Comparison of ENCODE assay signal across 9 mouse cellular contexts in genomic region chr4:110352001-110352369, GRCm38 (mm10). TPM values are rescaled to one million over a fixed set of nuclear protein-coding genes. Genes with fewer than 3 reads are reported as not detected.
A peak's percentile ranks its signal among the peaks of the same experiment; 100 is the strongest.
DNase-seq lines count a peak whose midpoint lies in the region; ATAC-seq and TF ChIP-seq lines count a peak whose summit lies in the region.
"Had no signal": no experiment of that assay in that cellular context is flagged by ENCODE, and none has a peak within 500 bp of the region (broad histone marks: within the 10 kb centered on the region; RNA-seq: fewer than 3 reads in every experiment).

No protein-coding gene starts in this region.

- H3K27ac ChIP-seq in kidney, adult 2 months (ENCODE audit: insufficient read depth, low read depth, low read length) = no peak overlapping the region
- peak overlapping the region; percentile 71; the same call in 1 of the 2 replicates for H3K27ac ChIP-seq in embryonic facial prominence, embryonic 12.5 days
- H3K27ac ChIP-seq in hindbrain, postnatal 0 days = peak overlapping the region; percentile 91; the same call in 1 of the 2 replicates
- H3K27ac ChIP-seq in midbrain, embryonic 14.5 days (replicated peaks; ENCODE audit: low read depth, low read length) = peak overlapping the region; percentile 83

- WGBS in kidney, adult 2 months = 7% methylated on average over 5 of the region's 5 CpGs
- WGBS in embryonic facial prominence, embryonic 12.5 days = 11% methylated on average over 5 of the region's 5 CpGs
- WGBS in hindbrain, postnatal 0 days = 4% methylated on average over 5 of the region's 5 CpGs
- whole genome bisulfite sequencing in midbrain, embryonic 14.5 days = 6% methylated on average over 5 of the region's 5 CpGs

- no peak for TF ChIP-seq CTCF in kidney, adult 2 months (conservative IDR thresholded peaks at IDR 0.05; ENCODE audit: insufficient read depth, insufficient read length, low read depth, low read length)
- no peak for TF ChIP-seq CTCF in hindbrain, postnatal 0 days (IDR thresholded peaks at IDR 0.05; ENCODE audit: low read depth)

- peak overlapping the region; percentile 53 for H3K4me3 ChIP-seq in kidney, adult 2 months (ENCODE audit: insufficient read depth, low read depth, low read length)
- peak overlapping the region; percentile 60 for H3K4me3 ChIP-seq in embryonic facial prominence, embryonic 12.5 days
- peak overlapping the region; percentile 77 for H3K4me3 ChIP-seq in hindbrain, postnatal 0 days (ENCODE audit: low read length)
- peak overlapping the region; percentile 56 for H3K4me3 ChIP-seq in midbrain, embryonic 14.5 days (replicated peaks; ENCODE audit: low read depth, low read length)

- H3K36me3 ChIP-seq in kidney, adult 2 months (ENCODE audit: control insufficient read depth, insufficient read depth, low read length) = no peaks in the 10 kb centered on the region
- no peaks in the 10 kb centered on the region for H3K36me3 ChIP-seq in embryonic facial prominence, embryonic 12.5 days
- H3K36me3 ChIP-seq in hindbrain, postnatal 0 days (ENCODE audit: insufficient read depth, low read length) = no peaks in the 10 kb centered on the region
- no peaks in the 10 kb centered on the region for H3K36me3 ChIP-seq in midbrain, embryonic 14.5 days (ENCODE audit: control insufficient read depth, insufficient read depth, low read length)
- H3K36me3 ChIP-seq: G1E had no signal

- ATAC-seq in embryonic facial prominence, embryonic 12.5 days (ENCODE audit: insufficient number of reproducible peaks, insufficient read depth, low FRiP score, low TSS enrichment) = no peak
- ATAC-seq in hindbrain, postnatal 0 days = peak; percentile 46
- no peak for ATAC-seq in midbrain, embryonic 14.5 days (ENCODE audit: low FRiP score, low TSS enrichment)

- no peak for DNase-seq in kidney, adult 2 months
- no peak for DNase-seq in kidney, adult 11 months
- no peak for DNase-seq in hindbrain, postnatal 0 days (ENCODE audit: low spot score)
- no peak for DNase-seq in midbrain, embryonic 14.5 days
- no peak for DNase-seq in cerebellum, adult 9-11 months
- DNase-seq in gastrocnemius, adult 18-20 months (ENCODE audit: low spot score) = no peak
- no peak for DNase-seq in c-Kit-positive CD71-positive TER-119-positive erythroid progenitor cells, embryonic 14.5 days (ENCODE audit: low spot score)

- H3K4me1 ChIP-seq in kidney, adult 2 months (ENCODE audit: control insufficient read depth, insufficient read depth, low read length) = no peaks in the 10 kb centered on the region
- peaks cover 3% of the 10 kb centered on the region; the same call in 1 of the 2 replicates for H3K4me1 ChIP-seq in embryonic facial prominence, embryonic 12.5 days
- H3K4me1 ChIP-seq in hindbrain, postnatal 0 days (ENCODE audit: insufficient read depth, low read length) = no peaks in the 10 kb centered on the region; the same call in 1 of the 2 replicates
- H3K4me1 ChIP-seq in midbrain, embryonic 14.5 days (ENCODE audit: control insufficient read depth, insufficient read depth, low read length) = 0 out of 2 replicates have a peak, but pooled peaks cover 8% of the 10 kb centered on the region

- H3K9me3 ChIP-seq in embryonic facial prominence, embryonic 12.5 days = no peaks in the 10 kb centered on the region
- H3K9me3 ChIP-seq in hindbrain, postnatal 0 days (ENCODE audit: low read length) = no peaks in the 10 kb centered on the region
- no peaks in the 10 kb centered on the region for H3K9me3 ChIP-seq in midbrain, embryonic 14.5 days (ENCODE audit: control insufficient read depth, low read length)

- peak overlapping the region; percentile 47 for H3K9ac ChIP-seq in embryonic facial prominence, embryonic 12.5 days
- peak overlapping the region; percentile 80 for H3K9ac ChIP-seq in hindbrain, postnatal 0 days (replicated peaks; ENCODE audit: low read length)
- peak overlapping the region; percentile 84 for H3K9ac ChIP-seq in midbrain, embryonic 14.5 days (replicated peaks; ENCODE audit: low read length)

- H3K4me2 ChIP-seq in embryonic facial prominence, embryonic 12.5 days (replicated peaks) = peak overlapping the region; percentile 67
- H3K4me2 ChIP-seq in hindbrain, postnatal 0 days (ENCODE audit: low read depth, low read length) = peak overlapping the region; percentile 69
- peak overlapping the region; percentile 63 for H3K4me2 ChIP-seq in midbrain, embryonic 14.5 days (ENCODE audit: low read length)

- H3K27me3 ChIP-seq in kidney, adult 2 months (replicated peaks; ENCODE audit: control insufficient read depth, insufficient read depth, low read length) = peaks cover 2% of the 10 kb centered on the region; the same call in 1 of the 2 replicates
- no peaks in the 10 kb centered on the region for H3K27me3 ChIP-seq in embryonic facial prominence, embryonic 12.5 days
- H3K27me3 ChIP-seq in hindbrain, postnatal 0 days (ENCODE audit: insufficient read depth, low read length) = no peaks in the 10 kb centered on the region
- no peaks in the 10 kb centered on the region for H3K27me3 ChIP-seq in midbrain, embryonic 14.5 days (ENCODE audit: control insufficient read depth, insufficient read depth, low read length)

- TF ChIP-seq POLR2A in kidney, adult 2 months (IDR thresholded peaks at IDR 0.05; ENCODE audit: low read depth, low read length) = no peak

RNA-seq across cellular contexts. Expression of gene Elavl4, which starts 0.3 kb away (rescaled TPM):
- polyA plus RNA-seq in kidney, adult 2 months (2012; rRNA removed) = 0.04 and 0.30 TPM in 2 replicates
- 64.8 and 70.5 TPM in 2 replicates for polyA plus RNA-seq in embryonic facial prominence, embryonic 12.5 days (2016; fragmentation: Nextera tagmentation; extraction: Ambion mirVana)
- total RNA-seq in hindbrain, postnatal 0 days (2014; rRNA removed) = 93.8 and 132 TPM in 2 replicates
- polyA plus RNA-seq in hindbrain, postnatal 0 days (2015; fragmentation: Nextera tagmentation; extraction: Ambion mirVana) = 219 and 236 TPM in 2 replicates
- polyA plus RNA-seq in midbrain, embryonic 14.5 days (2014; fragmentation: Nextera tagmentation; extraction: Ambion mirVana) = 350 and 366 TPM in 2 replicates
- total RNA-seq in gastrocnemius, adult 18-20 months (2021) = not detected
- total RNA-seq: G1E had no signal
- polyA plus RNA-seq: G1E had no signal

RNA-seq across cellular contexts. Expression of gene Agbl4, which starts 45.5 kb away (rescaled TPM):
- 0.11 and 0.16 TPM in 2 replicates for polyA plus RNA-seq in kidney, adult 2 months (2012; rRNA removed)
- polyA plus RNA-seq in embryonic facial prominence, embryonic 12.5 days (2016; fragmentation: Nextera tagmentation; extraction: Ambion mirVana) = 0.35 and 0.57 TPM in 2 replicates
- total RNA-seq in hindbrain, postnatal 0 days (2014; rRNA removed) = 2.8 and 4.2 TPM in 2 replicates
- polyA plus RNA-seq in hindbrain, postnatal 0 days (2015; fragmentation: Nextera tagmentation; extraction: Ambion mirVana) = 3.9 TPM in 2 replicates
- 2.2 TPM in 2 replicates for polyA plus RNA-seq in midbrain, embryonic 14.5 days (2014; fragmentation: Nextera tagmentation; extraction: Ambion mirVana)
- not detected for total RNA-seq in gastrocnemius, adult 18-20 months (2021)
- polyA plus RNA-seq: G1E had no signal

Comparison
In these comparisons a context has a peak if more than half of its experiments do, and no peak if none do; other contexts are left out.
1. RNA of gene Elavl4, which starts 0.3 kb away (polyA plus RNA-seq): 350 to 366 TPM in midbrain, embryonic 14.5 days, 219 to 236 TPM in hindbrain, postnatal 0 days and 64.8 to 70.5 TPM in embryonic facial prominence, embryonic 12.5 days; 0.04 to 0.30 TPM in kidney, adult 2 months; every median in the first group is over 10 times any median in the second.
2. Peak in every context shown above with its lines, with median percentiles within 50 percentile points of each other: H3K4me3 ChIP-seq, H3K4me2 ChIP-seq and H3K9ac ChIP-seq.